Mouse (Mus musculus) adrenal gland, adult 8-10 months (tissue): ENCODE results near the gene Il27ra. TPM values are rescaled to one million over a fixed set of nuclear protein-coding genes. Genes with fewer than 3 reads are reported as not detected.

Experiments
- DNase-seq: peaks from one replicate; pipeline ENCODE4 v3.0.0; 2022
- total RNA-seq, 4 experiments: library from RNA; stranded (reverse); gene quantifications; 2 replicates each; pipeline ENCODE4 v1.2.4; 2022

Gene Il27ra
- 1 to 10 TPM; 1.9 to 3.1 (median 2.8) TPM for total RNA-seq

GRCm38 (mm10) chr8:84042066-84042947 lies at the start of gene Il27ra:
TSS of gene Il27ra (minus strand) at chr8:84042589.
- peak; percentile 37 for DNase-seq

- DNase-seq: peak; percentile 73
Observed at GRCm38 (mm10) chr8:84090585-84090984, 48.2 kb upstream of the Il27ra start.

- DNase-seq: no peak
Observed at GRCm38 (mm10) chr8:84089277-84089676, 46.9 kb upstream of the Il27ra start.

DNA sequence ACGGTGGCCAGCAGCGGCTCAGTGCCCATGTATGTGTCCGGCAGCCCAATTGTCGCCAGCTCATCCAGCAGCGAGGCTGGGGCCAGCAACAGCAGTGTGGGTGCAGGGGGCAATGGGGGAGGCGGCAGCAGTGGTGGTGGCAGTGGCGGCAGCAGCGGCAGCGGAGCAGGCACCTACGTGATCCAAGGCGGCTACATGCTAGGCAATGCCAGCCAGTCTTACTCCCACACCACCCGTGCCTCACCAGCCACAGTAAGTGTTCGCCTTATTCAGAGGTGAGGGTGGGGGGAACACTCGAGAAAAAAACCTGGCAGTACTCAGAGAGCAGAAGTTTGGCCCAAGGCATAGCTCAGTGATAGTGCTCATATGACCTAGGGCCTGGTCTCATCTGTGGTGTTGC lies 45.4 kb upstream of the Il27ra start:
- DNase-seq: no peak

GRCm38 (mm10) chr8:84087156-84087555 lies 44.8 kb upstream of the Il27ra start:
- DNase-seq: no peak

GRCm38 (mm10) chr8:84084341-84085115 lies 42.1 kb upstream of the Il27ra start:
- DNase-seq: no peak

- DNase-seq: peak; percentile 60
Observed at GRCm38 (mm10) chr8:84083829-84084241, 41.4 kb upstream of the Il27ra start.

- DNase-seq: no peak
Observed at GRCm38 (mm10) chr8:84079206-84079605, 36.8 kb upstream of the Il27ra start.

DNA sequence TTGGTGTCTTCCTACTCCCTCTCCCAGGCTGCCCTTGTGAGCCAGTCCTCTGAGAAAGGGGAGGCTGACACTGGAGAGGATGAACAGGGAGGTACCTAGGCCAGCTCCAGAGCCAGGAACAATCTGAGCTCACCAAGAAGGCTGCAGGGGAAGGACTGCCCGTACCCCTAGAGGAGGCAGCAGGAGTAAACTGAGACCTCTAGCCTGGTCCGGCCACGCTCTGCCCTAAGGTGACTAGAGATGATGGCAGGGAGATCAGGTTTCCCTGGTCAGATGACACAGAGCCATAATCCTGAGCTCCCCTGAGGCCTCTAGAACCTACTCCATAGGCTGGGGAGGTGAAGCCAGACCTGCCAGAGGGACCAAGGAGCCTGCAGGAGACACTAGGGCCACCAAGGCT lies 34.5 kb upstream of the Il27ra start:
- no peak for DNase-seq

DNA sequence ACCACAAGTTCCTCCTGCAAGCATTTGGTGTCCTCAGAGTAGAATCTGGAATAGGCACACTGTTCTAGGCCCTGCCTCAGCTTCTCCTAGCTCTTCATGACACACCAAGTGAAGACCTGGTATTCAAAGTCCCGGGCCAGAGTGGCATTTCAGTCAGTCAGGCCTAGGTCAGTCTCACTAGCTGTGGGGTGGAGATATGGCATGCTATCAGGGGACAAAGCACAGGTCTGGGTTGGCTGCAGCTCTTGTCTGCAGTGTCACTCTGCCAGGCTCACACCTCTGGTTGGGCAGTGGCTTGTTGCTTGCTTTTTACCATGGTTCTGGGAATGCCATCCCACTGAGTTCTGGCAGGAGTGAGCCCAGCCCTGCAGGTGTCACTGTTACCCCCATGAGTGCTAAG lies 34.0 kb upstream of the Il27ra start:
- no peak for DNase-seq

DNA sequence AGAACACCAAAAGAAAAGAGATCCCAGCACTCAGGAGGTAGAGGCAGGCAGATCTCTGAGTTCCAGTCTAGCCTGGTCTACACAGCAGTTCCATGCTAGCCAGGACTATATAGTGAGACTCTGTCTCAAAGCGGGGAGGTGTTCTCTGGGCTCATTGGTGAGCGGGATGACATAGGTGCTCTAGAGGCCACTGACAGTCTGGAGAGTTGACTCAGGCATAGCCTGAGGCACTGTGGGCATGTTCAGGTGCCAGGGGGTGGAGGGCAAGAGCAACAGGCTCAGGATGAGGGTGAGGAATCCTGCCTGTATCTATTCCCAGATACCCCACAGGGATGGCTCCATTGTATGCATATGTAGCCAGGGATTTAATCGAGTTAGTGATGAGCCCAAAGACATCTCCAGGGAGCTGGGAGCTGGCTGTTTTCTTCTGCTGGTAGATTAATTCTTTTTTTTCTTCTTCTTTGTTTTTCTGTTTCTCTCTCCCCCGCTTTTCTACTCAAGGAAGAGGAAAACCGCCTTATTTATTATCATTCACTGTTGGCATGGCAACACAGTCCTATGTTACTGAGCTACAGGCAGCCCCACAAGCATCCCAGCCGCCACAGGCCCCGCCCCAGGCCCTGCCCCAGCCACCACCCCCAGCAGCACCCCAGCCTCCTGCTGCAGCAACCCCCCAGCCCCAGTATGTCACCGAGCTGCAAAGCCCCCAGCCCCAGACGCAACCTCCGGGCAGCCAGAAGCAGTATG lies 31.0 kb upstream of the Il27ra start:
- DNase-seq: no peak

DNA sequence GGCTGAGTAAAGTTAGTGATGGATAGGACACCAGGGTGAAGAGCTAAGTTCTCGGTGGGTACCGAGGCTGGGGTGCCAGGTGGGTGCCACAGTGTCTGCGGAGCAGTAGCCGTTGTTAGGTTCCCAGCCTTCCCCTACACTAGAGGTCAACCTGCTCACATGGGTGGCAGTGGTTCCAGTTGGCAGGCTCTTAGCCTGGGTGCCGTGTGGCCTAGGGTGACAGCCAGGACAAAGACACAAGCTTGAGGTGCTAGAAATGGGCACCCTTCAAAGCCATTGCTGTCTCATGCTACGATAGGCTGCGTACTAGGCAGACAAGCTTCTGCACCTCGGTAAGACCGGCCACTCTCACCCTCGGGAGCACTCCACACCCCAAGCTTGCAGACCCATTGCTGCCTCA lies 29.9 kb upstream of the Il27ra start:
- no peak for DNase-seq

DNA sequence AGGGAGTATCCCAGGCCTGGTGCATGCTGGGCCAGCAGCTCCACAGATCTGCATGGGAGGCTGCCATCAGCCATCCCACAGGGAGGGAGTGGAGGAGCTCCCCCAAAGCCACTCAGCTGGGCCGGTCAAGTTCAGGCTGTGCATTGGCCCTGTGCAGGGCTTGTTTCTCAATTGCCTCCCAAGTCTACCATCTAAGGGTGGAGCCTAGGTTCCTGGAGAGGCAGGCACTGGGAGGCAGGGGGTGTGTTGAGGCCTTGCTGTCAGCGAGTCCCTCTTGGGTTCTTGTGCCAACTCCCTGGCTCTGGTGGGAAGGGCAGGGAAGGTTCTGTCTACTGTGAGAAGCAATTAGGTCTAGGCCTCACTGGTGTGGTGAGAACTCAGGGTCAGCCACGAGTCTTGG lies 29.5 kb upstream of the Il27ra start:
- no peak for DNase-seq

GRCm38 (mm10) chr8:84070667-84071066 lies 28.3 kb upstream of the Il27ra start:
- DNase-seq: no peak

DNA sequence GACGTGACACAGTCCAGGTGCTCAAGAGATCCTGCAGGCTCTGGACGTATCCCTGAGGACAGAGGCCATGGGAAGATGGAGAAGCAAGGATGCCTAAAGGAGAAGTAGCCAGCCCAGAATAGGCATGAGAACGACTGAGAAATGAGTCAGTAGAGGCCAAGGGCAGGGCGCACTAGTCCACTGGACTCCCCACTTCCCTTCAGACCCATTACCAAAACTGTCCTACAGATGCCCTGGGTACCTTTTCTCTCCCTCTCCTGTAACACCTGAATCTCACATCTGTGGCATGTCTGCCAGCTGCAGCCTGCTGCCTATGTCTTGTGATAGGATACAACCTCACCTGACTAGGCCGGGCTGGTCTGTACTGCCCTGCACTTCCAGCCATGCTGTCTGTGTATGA lies 27.9 kb upstream of the Il27ra start:
- DNase-seq: no peak

- DNase-seq: no peak
Observed at GRCm38 (mm10) chr8:84069750-84070149, 27.4 kb upstream of the Il27ra start.

DNA sequence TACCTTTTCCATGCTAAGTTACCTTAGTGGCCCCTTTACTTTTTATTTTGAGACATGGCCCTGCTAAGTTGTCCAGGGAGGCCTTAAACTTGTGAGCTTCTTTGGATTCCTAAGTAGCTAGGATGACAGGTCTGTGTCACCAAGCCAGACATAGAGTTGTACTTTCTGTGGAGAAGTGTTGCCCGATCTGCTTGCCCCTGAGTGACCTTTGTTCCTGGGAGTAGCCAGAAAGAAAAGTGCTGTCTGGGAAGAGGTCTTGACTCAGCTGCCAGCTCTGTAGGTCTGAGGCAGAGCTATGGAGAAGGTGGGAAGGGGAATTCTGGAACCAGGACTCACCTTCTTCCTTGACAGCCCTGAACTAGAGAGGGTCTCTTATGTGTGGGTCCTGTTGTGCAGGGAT lies 26.8 kb upstream of the Il27ra start:
- no peak for DNase-seq

- DNase-seq: peak; percentile 68
Observed at GRCm38 (mm10) chr8:84068316-84069035, 26.1 kb upstream of the Il27ra start.

GRCm38 (mm10) chr8:84067911-84068310 lies 25.5 kb upstream of the Il27ra start:
- no peak for DNase-seq

GRCm38 (mm10) chr8:84067047-84067573 lies 24.7 kb upstream of the Il27ra start:
- DNase-seq: peak; percentile 91

DNA sequence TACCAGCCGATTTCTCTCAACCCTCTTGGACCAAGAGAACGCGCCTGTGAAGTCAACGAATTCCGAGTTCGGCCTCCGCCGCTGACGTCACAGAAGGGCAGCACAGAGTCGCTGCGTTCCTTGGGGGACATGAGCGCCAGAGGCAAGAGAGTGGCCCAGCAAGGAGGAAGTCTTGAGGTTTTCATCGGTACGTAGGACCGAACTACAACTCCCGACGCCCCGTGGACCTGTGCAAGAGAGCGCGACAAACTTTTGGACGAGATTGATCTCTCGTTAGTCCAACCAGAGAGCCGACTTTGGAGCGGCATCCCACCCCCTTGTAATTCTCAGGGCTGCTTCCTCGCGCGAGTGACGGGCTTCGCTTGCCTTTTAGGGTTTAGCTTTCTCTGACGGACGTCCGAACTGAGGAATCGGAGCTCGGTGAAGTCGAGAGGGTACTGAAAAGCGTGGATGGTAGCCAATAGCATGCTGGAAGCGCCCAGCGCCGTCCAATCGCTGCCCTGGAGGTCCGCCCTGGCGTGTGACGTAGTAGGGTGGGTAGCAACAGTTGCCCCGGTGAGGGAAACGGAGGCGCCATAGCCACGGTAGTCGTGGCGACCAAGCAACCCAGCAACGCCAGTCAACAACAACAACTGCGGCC lies 24.0 kb upstream of the Il27ra start, which contains the start of gene Rfx1:
Rfx1 (plus strand) TSS at position 544 of the 640 bp plus-strand sequence.
- DNase-seq: peak; percentile 100
